Comparison of ENCODE assay signal across 13 mouse cellular contexts in the genomic region with DNA sequence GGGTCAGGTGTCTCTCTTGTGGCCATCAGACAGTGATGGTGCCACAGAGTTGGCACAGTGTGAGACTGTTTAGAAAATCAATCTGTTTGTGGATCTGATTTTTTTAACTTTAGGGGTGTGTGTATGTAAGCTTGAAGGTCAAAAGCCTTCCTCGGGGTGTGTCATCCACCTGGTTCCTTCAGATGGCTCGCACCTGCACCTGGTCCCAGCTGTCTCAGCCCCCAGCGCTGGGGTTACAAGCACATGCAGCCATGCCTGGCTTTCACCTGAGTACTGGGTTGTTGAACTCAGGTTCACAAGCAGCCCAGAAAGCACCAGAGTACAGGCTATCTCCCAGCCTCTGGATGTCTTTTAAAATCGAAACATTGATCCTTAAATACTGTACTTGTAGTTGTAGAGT. TPM values are rescaled to one million over a fixed set of nuclear protein-coding genes. Genes with fewer than 3 reads are reported as not detected.
"Had no signal": no experiment of that assay in that cellular context is flagged by ENCODE, and none has a peak within 500 bp of the region (broad histone marks: within the 10 kb centered on the region; RNA-seq: fewer than 3 reads in every experiment).

No protein-coding gene starts in this region.

- H3K9ac ChIP-seq: liver, embryonic 13.5 days; liver, postnatal 0 days; lung, embryonic 15.5 days; midbrain, embryonic 13.5 days; neural tube, embryonic 12.5 days had no signal

- H3K4me3 ChIP-seq: left cerebral cortex, adult 2 months; limb, embryonic 10.5 days; liver, embryonic 13.5 days; lung, embryonic 15.5 days; midbrain, embryonic 13.5 days; myocyte; neural tube, embryonic 12.5 days had no signal

- H3K27ac ChIP-seq: left cerebral cortex, adult 2 months; limb, embryonic 10.5 days; liver, embryonic 13.5 days; lung, embryonic 15.5 days; midbrain, embryonic 13.5 days; neural tube, embryonic 12.5 days had no signal

- DNase-seq: kidney, adult 8-10 months; kidney, postnatal 25 days; liver, embryonic 13.5 days; liver, postnatal 0 days had no signal

- H3K4me1 ChIP-seq: limb, embryonic 10.5 days; midbrain, embryonic 13.5 days; neural tube, embryonic 12.5 days had no signal

- H3K27me3 ChIP-seq: liver, embryonic 13.5 days; lung, embryonic 15.5 days; midbrain, embryonic 13.5 days; neural tube, embryonic 12.5 days had no signal

RNA-seq across cellular contexts. Expression of a gene that starts 40.9 kb away (rescaled TPM):
- total RNA-seq: left cerebral cortex, adult 2 months; megakaryocyte-erythroid progenitor cell, adult 5-6 weeks had no signal
- polyA plus RNA-seq: inflammation-experienced regulatory T-cells, adult 6 months; kidney, embryonic 16.5 days; limb, embryonic 10.5 days; liver, embryonic 13.5 days; liver, postnatal 0 days; lung, embryonic 15.5 days; midbrain, embryonic 13.5 days; myocyte; neural tube, embryonic 12.5 days had no signal
